Mouse (Mus musculus) MEL (cell line): ENCODE measurements around the gene Dll3. TPM values are rescaled to one million over a fixed set of nuclear protein-coding genes. Genes with fewer than 3 reads are reported as not detected.
A peak's percentile ranks its signal among the peaks of the same experiment; 100 is the strongest.

Experiments
- DNase-seq: peaks from one replicate; pipeline ENCODE4 v3.0.0; 2011; ENCODE audit warnings: low read depth, low spot score
- H3K27ac ChIP-seq: 2 replicates; pipeline ENCODE4 v1.5.1; 2012; ENCODE audit warnings: low read depth, mild to moderate bottlenecking, control low read depth, low read length, moderate library complexity; ENCODE audit not compliant: control insufficient read depth
- H3K27me3 ChIP-seq, 2 experiments: fragments of 150-350 bp in 1 of 2; sonication (generic) in 1 of 2; 2 replicates each; pipeline ENCODE4 v1.6.1; 2012; ENCODE audit warnings: low read length in 2 of 2, mild to moderate bottlenecking in 2 of 2, improper control_type of control experiment in 1 of 2, moderate library complexity in 1 of 2; ENCODE audit not compliant: insufficient read depth in 2 of 2, control insufficient read depth in 1 of 2
- H3K36me3 ChIP-seq, 2 experiments: 2 replicates each; pipeline ENCODE4 v1.6.1; 2012 to 2014; ENCODE audit warnings: low read length in 2 of 2, improper control_type of control experiment in 1 of 2, inconsistent platforms in 1 of 2, mild to moderate bottlenecking in 1 of 2; ENCODE audit not compliant: insufficient read depth in 2 of 2, control insufficient read depth in 1 of 2
- H3K4me1 ChIP-seq, 2 experiments: fragments of 150-350 bp in 1 of 2; sonication (generic) in 1 of 2; 2 replicates each; pipeline ENCODE4 v1.6.1; 2012; ENCODE audit warnings: low read length in 2 of 2, improper control_type of control experiment in 1 of 2, mild to moderate bottlenecking in 1 of 2; ENCODE audit not compliant: insufficient read depth in 2 of 2, control insufficient read depth in 1 of 2
- H3K4me3 ChIP-seq, 2 experiments: fragments of 150-350 bp in 1 of 2; sonication (generic) in 1 of 2; 2 replicates each; pipeline ENCODE4 v1.5.1; 2012; ENCODE audit warnings: low read depth in 2 of 2, low read length in 2 of 2, mild to moderate bottlenecking in 2 of 2, moderate library complexity in 2 of 2, control low read depth in 1 of 2, improper control_type of control experiment in 1 of 2; ENCODE audit not compliant: control insufficient read depth in 1 of 2, insufficient read depth in 1 of 2
- H3K79me2 ChIP-seq: 2 replicates; pipeline ENCODE4 v1.6.1; 2012; ENCODE audit warnings: mild to moderate bottlenecking, low read length, moderate library complexity; ENCODE audit not compliant: control insufficient read depth, poor library complexity, insufficient read depth
- H3K9ac ChIP-seq: 2 replicates; pipeline ENCODE4 v1.6.1; 2012; ENCODE audit warnings: low read depth, mild to moderate bottlenecking, control low read depth, low read length, moderate library complexity; ENCODE audit not compliant: control insufficient read depth, poor library complexity, severe bottlenecking
- H3K9me3 ChIP-seq: fragments of 150-350 bp; sonication (generic); replicated peaks from 2 replicates; pipeline ENCODE4 v1.6.1; 2012; ENCODE audit warnings: mild to moderate bottlenecking, low read length, improper control_type of control experiment, moderate library complexity; ENCODE audit not compliant: insufficient read depth
- BHLHE40 ChIP-seq: IDR thresholded peaks from 2 replicates; pipeline ENCODE4 v1.6.1; 2012; ENCODE audit warnings: low read depth, mild to moderate bottlenecking, inconsistent platforms, low read length, improper control_type of control experiment, borderline replicate concordance
- CHD1 ChIP-seq: IDR thresholded peaks from 2 replicates; pipeline ENCODE4 v1.6.1; 2012; ENCODE audit warnings: low read depth, mild to moderate bottlenecking, inconsistent platforms, low read length, improper control_type of control experiment
- CHD2 ChIP-seq: IDR thresholded peaks from 2 replicates; pipeline ENCODE4 v1.6.1; 2011; ENCODE audit warnings: low read length, improper control_type of control experiment
- CTCF ChIP-seq, 3 experiments: IDR thresholded peaks in 2 of 3; conservative IDR thresholded peaks in 1 of 3; 2 replicates each; pipeline ENCODE4 v1.5.1; 2011 to 2012; ENCODE audit warnings: low read length in 3 of 3, low read depth in 2 of 3, mild to moderate bottlenecking in 2 of 3, improper control_type of control experiment in 1 of 3, inconsistent platforms in 1 of 3, mixed read lengths in 1 of 3, moderate library complexity in 1 of 3; ENCODE audit not compliant: control insufficient read depth in 1 of 3, insufficient read depth in 1 of 3, poor library complexity in 1 of 3, severe bottlenecking in 1 of 3
- E2F4 ChIP-seq: IDR thresholded peaks from 2 replicates; pipeline ENCODE4 v1.6.1; 2011; ENCODE audit warnings: low read depth, low read length, improper control_type of control experiment, borderline replicate concordance
- ETS1 ChIP-seq: IDR thresholded peaks from 2 replicates; pipeline ENCODE4 v1.6.1; 2012; ENCODE audit warnings: low read depth, mild to moderate bottlenecking, inconsistent platforms, low read length, improper control_type of control experiment, moderate library complexity
- GABPA ChIP-seq: IDR thresholded peaks from 2 replicates; pipeline ENCODE4 v1.6.1; 2012; ENCODE audit warnings: low read depth, mild to moderate bottlenecking, inconsistent platforms, low read length, improper control_type of control experiment, moderate library complexity
- GATA1 ChIP-seq: IDR thresholded peaks from 2 replicates; pipeline ENCODE4 v1.6.1; 2011; ENCODE audit warnings: low read depth, low read length, improper control_type of control experiment
- HCFC1 ChIP-seq: IDR thresholded peaks from 2 replicates; pipeline ENCODE4 v1.6.1; 2012; ENCODE audit warnings: low read depth, mild to moderate bottlenecking, inconsistent platforms, low read length, improper control_type of control experiment, moderate library complexity
- JUND ChIP-seq: IDR thresholded peaks from 2 replicates; pipeline ENCODE4 v1.6.1; 2011; ENCODE audit warnings: low read depth, mild to moderate bottlenecking, improper control_type of control experiment, low read length
- KAT2A ChIP-seq: conservative IDR thresholded peaks from 2 replicates; pipeline ENCODE4 v1.6.1; 2012; ENCODE audit warnings: low read depth, low read length, improper control_type of control experiment, inconsistent platforms
- MXI1 ChIP-seq: IDR thresholded peaks from 2 replicates; pipeline ENCODE4 v1.6.1; 2011; ENCODE audit warnings: mild to moderate bottlenecking, low read depth, low read length, improper control_type of control experiment
- MYB ChIP-seq: IDR thresholded peaks from 2 replicates; pipeline ENCODE4 v1.6.1; 2011; ENCODE audit warnings: mild to moderate bottlenecking, low read depth, low read length, improper control_type of control experiment
- MYC ChIP-seq: IDR thresholded peaks from 2 replicates; pipeline ENCODE4 v1.6.1; 2011; ENCODE audit warnings: low read depth, mild to moderate bottlenecking, low read length, improper control_type of control experiment, moderate library complexity
- NELFE ChIP-seq: IDR thresholded peaks from 2 replicates; pipeline ENCODE4 v1.6.1; 2011; ENCODE audit warnings: low read depth, low read length, improper control_type of control experiment
- NRF1 ChIP-seq: IDR thresholded peaks from 2 replicates; pipeline ENCODE4 v1.6.1; 2014; ENCODE audit warnings: low read depth, mild to moderate bottlenecking, inconsistent platforms, low read length, improper control_type of control experiment, moderate library complexity; ENCODE audit not compliant: poor library complexity, insufficient read depth, severe bottlenecking
- POLR2A ChIP-seq, 2 experiments: IDR thresholded peaks; 2 replicates each; pipeline ENCODE4 v1.6.1; 2011 to 2012; ENCODE audit warnings: low read length in 2 of 2, mild to moderate bottlenecking in 2 of 2, control low read depth in 1 of 2, improper control_type of control experiment in 1 of 2, low read depth in 1 of 2, moderate library complexity in 1 of 2; ENCODE audit not compliant: control insufficient read depth in 1 of 2, insufficient read depth in 1 of 2, poor library complexity in 1 of 2
- RAD21 ChIP-seq: IDR thresholded peaks from 2 replicates; pipeline ENCODE4 v1.6.1; 2011; ENCODE audit warnings: mild to moderate bottlenecking, low read depth, low read length, improper control_type of control experiment
- SMC3 ChIP-seq: IDR thresholded peaks from 2 replicates; pipeline ENCODE4 v1.6.1; 2011; ENCODE audit warnings: low read depth, low read length, improper control_type of control experiment
- TAL1 ChIP-seq: IDR thresholded peaks from 2 replicates; pipeline ENCODE4 v1.6.1; 2012; ENCODE audit warnings: mild to moderate bottlenecking, inconsistent platforms, low read length, moderate library complexity, mixed read lengths
- TBP ChIP-seq: IDR thresholded peaks from 2 replicates; pipeline ENCODE4 v1.8.0; 2011; ENCODE audit warnings: low read depth, low read length, improper control_type of control experiment
- TCF12 ChIP-seq: IDR thresholded peaks from 2 replicates; pipeline ENCODE4 v1.6.1; 2014; ENCODE audit warnings: low read depth, mild to moderate bottlenecking, inconsistent platforms, low read length, improper control_type of control experiment, moderate library complexity
- USF1 ChIP-seq: IDR thresholded peaks from 2 replicates; pipeline ENCODE4 v1.6.1; 2014; ENCODE audit warnings: low read depth, mild to moderate bottlenecking, inconsistent platforms, low read length, improper control_type of control experiment, moderate library complexity
- ZC3H11A ChIP-seq: IDR thresholded peaks from 2 replicates; pipeline ENCODE4 v1.6.1; 2012; ENCODE audit warnings: low read depth, mild to moderate bottlenecking, inconsistent platforms, low read length, improper control_type of control experiment
- ZMIZ1 ChIP-seq: IDR thresholded peaks from 2 replicates; pipeline ENCODE4 v1.6.1; 2012; ENCODE audit warnings: low read depth, mild to moderate bottlenecking, inconsistent platforms, low read length, improper control_type of control experiment, moderate library complexity
- ZNF384 ChIP-seq: IDR thresholded peaks from 2 replicates; pipeline ENCODE4 v1.6.1; 2012; ENCODE audit warnings: low read depth, mild to moderate bottlenecking, inconsistent platforms, low read length, improper control_type of control experiment
- polyA plus RNA-seq, 2 experiments: library from polyadenylated mRNA; stranded (reverse) in 1 of 2; unstranded in 1 of 2; fragments of >175 nt in 1 of 2; fragments of >200 nt in 1 of 2; gene quantifications; 2 replicates each; pipeline versions ENCODE4 v1.2.1 to v1.2.4; 2012; ENCODE audit warnings: low replicate concordance in 2 of 2, low read depth in 1 of 2; ENCODE audit not compliant: insufficient read length in 2 of 2, insufficient read depth in 1 of 2, missing spikeins in 1 of 2
- total RNA-seq: library from RNA; depleted of rRNA; stranded (reverse); fragments of 300-350 nt; gene quantifications from 2 replicates; pipeline ENCODE4 v1.2.3, GENCODE M21; 2012

Dll3 gene
- total and polyA plus RNA-seq, 3 experiments, result 0.15 to 0.57 TPM; not detected in 1

- Histone ChIP-seq H3K27me3 (no peaks in the 10 kb centered on the region), H3K79me2 (no peaks in the 10 kb centered on the region), H3K9me3 (no peaks in the 10 kb centered on the region), H3K9ac (no peak within 1 kb of the TSS), H3K36me3 (peaks cover 0 to 3% of the 10 kb centered on the region in 2 experiments; a peak in 2 of 4 replicates), H3K4me1 (peaks cover 0 to 6% of the 10 kb centered on the region in 2 experiments; a peak in 2 of 4 replicates), H3K27ac (no peak within 1 kb of the TSS), H3K4me3 (no peak within 1 kb of the TSS)
- no peak for DNase-seq
- TF ChIP-seq SMC3, result 0 out of 2 replicates have a peak, but pooled peaks have one; percentile 29
- no peak for TF ChIP-seq BHLHE40
- TF ChIP-seq USF1, result no peak
- TF ChIP-seq ETS1, result no peak
- no peak for TF ChIP-seq TCF12
- TF ChIP-seq POLR2A (IDR thresholded peaks at IDR 0.05; ENCODE audit: control insufficient read depth in 1 of 2, insufficient read depth in 1 of 2, low read depth in 1 of 2, low read length in 2 of 2, poor library complexity in 1 of 2), result no peak
- no peak for TF ChIP-seq NELFE
- no peak for TF ChIP-seq CHD2
- TF ChIP-seq MYB, result no peak
- TF ChIP-seq MXI1, result no peak
- TF ChIP-seq ZC3H11A, result 0 out of 2 replicates have a peak, but pooled peaks have one; percentile 25
- no peak for TF ChIP-seq MYC
- TF ChIP-seq GABPA, result no peak
- TF ChIP-seq E2F4, result no peak
- TF ChIP-seq TBP, result no peak
- no peak for TF ChIP-seq JUND
- TF ChIP-seq TAL1, result no peak
- TF ChIP-seq CHD1, result no peak
- no peak for TF ChIP-seq KAT2A
- no peak for TF ChIP-seq ZNF384
- TF ChIP-seq NRF1, result no peak
- peak; percentile 31 for TF ChIP-seq RAD21
- peak in 2 of 3 experiments; percentile 22 to 35; a peak in 1 of 6 replicates for TF ChIP-seq CTCF (IDR thresholded peaks at IDR 0.05 in 2 of 3, conservative IDR thresholded peaks at IDR 0.05 in 1 of 3; ENCODE audit: control insufficient read depth in 1 of 3, insufficient read depth in 1 of 3, low read depth in 2 of 3, low read length in 3 of 3, poor library complexity in 1 of 3, severe bottlenecking in 1 of 3)
- TF ChIP-seq ZMIZ1, result no peak
- TF ChIP-seq HCFC1, result no peak
- no peak for TF ChIP-seq GATA1
Measured at GRCm38 (mm10) chr7:28267129-28268041, 34.7 kb downstream of the Dll3 start, which contains the start of gene Eid2. Gene Eid2, plus strand, starts transcription at chr7:28267881.
